Comparison of ENCODE assay signal across 9 mouse cellular contexts in the genomic region with DNA sequence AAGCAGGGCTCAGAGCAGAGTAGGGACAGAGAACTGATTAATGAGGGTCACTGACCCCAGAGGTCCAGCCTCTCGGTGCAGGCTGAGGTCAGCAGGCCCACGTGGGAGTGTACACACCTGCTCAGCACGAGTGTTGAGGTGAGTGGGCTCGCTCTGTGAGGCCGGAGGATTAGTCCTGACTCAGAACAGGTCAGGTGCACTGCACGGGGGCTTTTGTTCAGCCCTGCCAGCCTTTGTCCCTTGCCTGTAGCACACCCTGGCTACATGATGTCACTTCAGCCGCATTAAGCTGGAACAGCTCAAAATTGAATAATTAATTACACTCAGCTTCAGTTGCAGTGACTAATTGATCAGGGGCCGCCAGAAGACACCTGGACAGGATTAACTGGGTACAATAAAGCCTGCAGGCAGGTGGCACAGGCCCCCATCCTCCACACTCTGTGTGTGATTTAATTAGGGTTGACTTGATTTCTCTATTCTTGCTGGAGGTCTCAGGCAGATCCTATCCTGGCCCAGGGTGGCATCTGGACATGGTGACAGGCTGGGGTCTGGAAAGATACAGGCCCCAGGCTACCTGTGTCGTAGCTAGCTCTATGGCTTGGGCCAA. TPM values are rescaled to one million over a fixed set of nuclear protein-coding genes. Genes with fewer than 3 reads are reported as not detected.
DNase-seq lines count a peak whose midpoint lies in the region; ATAC-seq and TF ChIP-seq lines count a peak whose summit lies in the region.
"Had no signal": no experiment of that assay in that cellular context is flagged by ENCODE, and none has a peak within 500 bp of the region (broad histone marks: within the 10 kb centered on the region; RNA-seq: fewer than 3 reads in every experiment).

No protein-coding gene starts in this region.

- H3K4me1 ChIP-seq in embryonic facial prominence, embryonic 13.5 days: peaks cover 39% of the 10 kb centered on the region
- H3K4me1 ChIP-seq in intestine, postnatal 0 days (replicated peaks; ENCODE audit: control insufficient read depth, insufficient read depth, low read length): peaks cover 11% of the 10 kb centered on the region; the same call in 1 of the 2 replicates
- peaks cover 10% of the 10 kb centered on the region; the same call in 1 of the 2 replicates for H3K4me1 ChIP-seq in midbrain, postnatal 0 days (ENCODE audit: insufficient read depth, low read length)

- H3K4me2 ChIP-seq in embryonic facial prominence, embryonic 13.5 days: no peak overlapping the region
- no peak overlapping the region for H3K4me2 ChIP-seq in intestine, postnatal 0 days (replicated peaks; ENCODE audit: low read depth)
- no peak overlapping the region for H3K4me2 ChIP-seq in midbrain, postnatal 0 days (ENCODE audit: low read depth, low read length, poor library complexity, severe bottlenecking)
- H3K4me2 ChIP-seq: heart, embryonic 12.5 days had no signal

- H3K27me3 ChIP-seq in embryonic facial prominence, embryonic 13.5 days: peaks cover 20% of the 10 kb centered on the region
- H3K27me3 ChIP-seq in intestine, postnatal 0 days (replicated peaks; ENCODE audit: control insufficient read depth, insufficient read depth, low read length): no peaks in the 10 kb centered on the region
- H3K27me3 ChIP-seq in midbrain, postnatal 0 days (ENCODE audit: insufficient read depth, low read length): 0 out of 2 replicates have a peak, but pooled peaks cover 3% of the 10 kb centered on the region

- no peaks in the 10 kb centered on the region for H3K9me3 ChIP-seq in embryonic facial prominence, embryonic 13.5 days
- H3K9me3 ChIP-seq in intestine, postnatal 0 days (ENCODE audit: control insufficient read depth): no peaks in the 10 kb centered on the region
- no peaks in the 10 kb centered on the region for H3K9me3 ChIP-seq in midbrain, postnatal 0 days (ENCODE audit: low read length)
- H3K9me3 ChIP-seq: heart, embryonic 12.5 days had no signal

- DNase-seq in gastrocnemius, adult 2 months: peak; percentile 9
- no peak for DNase-seq in gastrocnemius, adult 8-10 months (ENCODE audit: low spot score in 2 of 2)
- DNase-seq in midbrain, postnatal 0 days (ENCODE audit: low spot score): peak; percentile 48
- no peak for DNase-seq in right cerebral cortex, adult 18-20 months
- DNase-seq in spleen, postnatal 10 days (ENCODE audit: low spot score in 2 of 2): no peak
- no peak for DNase-seq in cerebellum, postnatal 10 days

- no peaks in the 10 kb centered on the region for H3K36me3 ChIP-seq in embryonic facial prominence, embryonic 13.5 days
- H3K36me3 ChIP-seq in intestine, postnatal 0 days (ENCODE audit: control insufficient read depth, insufficient read depth): no peaks in the 10 kb centered on the region
- no peaks in the 10 kb centered on the region for H3K36me3 ChIP-seq in midbrain, postnatal 0 days (ENCODE audit: insufficient read depth, low read length)
- H3K36me3 ChIP-seq: heart, embryonic 12.5 days had no signal

- intact Hi-C loops in gastrocnemius, adult 2 months (cut with DNase I): no loop called here

- 0 out of 2 replicates have a peak overlapping the region, but pooled peaks have one; percentile 32 for H3K9ac ChIP-seq in embryonic facial prominence, embryonic 13.5 days
- no peak overlapping the region for H3K9ac ChIP-seq in intestine, postnatal 0 days (ENCODE audit: low read depth, low read length)
- no peak overlapping the region for H3K9ac ChIP-seq in midbrain, postnatal 0 days (replicated peaks; ENCODE audit: low read length, poor library complexity, severe bottlenecking)
- H3K9ac ChIP-seq: heart, embryonic 12.5 days had no signal

- WGBS in embryonic facial prominence, embryonic 13.5 days: 21% methylated on average over 9 of the region's 9 CpGs
- 50% methylated on average over 9 of the region's 9 CpGs for WGBS in intestine, postnatal 0 days
- WGBS in midbrain, postnatal 0 days: 28% methylated on average over 9 of the region's 9 CpGs

- no peak overlapping the region for H3K4me3 ChIP-seq in gastrocnemius, adult 2 months
- no peak overlapping the region for H3K4me3 ChIP-seq in embryonic facial prominence, embryonic 13.5 days
- H3K4me3 ChIP-seq in intestine, postnatal 0 days (ENCODE audit: low read depth, low read length): no peak overlapping the region
- no peak overlapping the region for H3K4me3 ChIP-seq in midbrain, postnatal 0 days (ENCODE audit: low read depth, low read length)
- H3K4me3 ChIP-seq: heart, embryonic 12.5 days had no signal

- no peak for TF ChIP-seq CTCF in gastrocnemius, adult 2 months (IDR thresholded peaks at IDR 0.05)
- no peak for TF ChIP-seq CTCF in intestine, postnatal 0 days (IDR thresholded peaks at IDR 0.05; ENCODE audit: low read depth)
- TF ChIP-seq CTCF in midbrain, postnatal 0 days (IDR thresholded peaks at IDR 0.05): no peak

- no peak for ATAC-seq in embryonic facial prominence, embryonic 13.5 days (ENCODE audit: insufficient number of reproducible peaks, insufficient read depth, low FRiP score, low TSS enrichment, low read depth)
- peak; percentile 53 for ATAC-seq in intestine, postnatal 0 days
- no peak for ATAC-seq in midbrain, postnatal 0 days (ENCODE audit: low FRiP score)

- H3K27ac ChIP-seq in gastrocnemius, adult 2 months: no peak overlapping the region
- H3K27ac ChIP-seq in embryonic facial prominence, embryonic 13.5 days: no peak overlapping the region
- H3K27ac ChIP-seq in intestine, postnatal 0 days (ENCODE audit: low read depth, low read length): no peak overlapping the region
- no peak overlapping the region for H3K27ac ChIP-seq in midbrain, postnatal 0 days (ENCODE audit: low read depth, low read length)

RNA-seq across cellular contexts. Expression of gene Dlk1, which starts 57.0 kb away (rescaled TPM):
- total RNA-seq in gastrocnemius, adult 2 months (2021): 1 to 10 TPM in 1 of 2 experiments, under 1 TPM in 1; 0.45 to 1.7 TPM
- 1 to 10 TPM in 2 of 4 experiments, under 1 TPM in 2; 0.56 to 1.9 (median 0.95) TPM for total RNA-seq in gastrocnemius, adult 8-10 months (2022)
- polyA plus RNA-seq in embryonic facial prominence, embryonic 13.5 days (2015; fragmentation: Nextera tagmentation; extraction: Ambion mirVana): 176 and 272 TPM in 2 replicates
- polyA plus RNA-seq in intestine, postnatal 0 days (2015; fragmentation: Nextera tagmentation; extraction: Ambion mirVana): 73.6 and 78.6 TPM in 2 replicates
- total RNA-seq in midbrain, postnatal 0 days (2014; rRNA removed): 22.1 and 38.8 TPM in 2 replicates
- polyA plus RNA-seq in midbrain, postnatal 0 days (2015; fragmentation: Nextera tagmentation; extraction: Ambion mirVana): 41.4 and 47.5 TPM in 2 replicates

Comparison
In these comparisons a context has a peak if more than half of its experiments do, and no peak if none do; other contexts are left out.
1. DNase-seq: peak in gastrocnemius, adult 2 months (single experiment) and midbrain, postnatal 0 days (single experiment); none in gastrocnemius, adult 8-10 months (0 of 2), right cerebral cortex, adult 18-20 months (single experiment), spleen, postnatal 10 days (0 of 2) and cerebellum, postnatal 10 days (0 of 2).